Mouse (Mus musculus) layer of hippocampus, postnatal 36 days (tissue): ENCODE measurements around the gene Mnat1. TPM values are rescaled to one million over a fixed set of nuclear protein-coding genes. Genes with fewer than 3 reads are reported as not detected.
"Not testable (repeated sequence)": the region's sequence is repeated elsewhere in the genome, so short reads cannot be mapped to it uniquely, and the experiment has no call there.

Source experiments
- DNase-seq, 2 experiments: peaks; one replicate each; pipeline ENCODE4 v3.0.0; 2022
- total RNA-seq, 2 experiments: library from RNA; stranded (reverse); gene quantifications; 2 replicates each; pipeline ENCODE4 v1.2.3; 2021

Gene Mnat1
- 10 to 100 TPM; 22.0 to 23.9 TPM for total RNA-seq

DNA sequence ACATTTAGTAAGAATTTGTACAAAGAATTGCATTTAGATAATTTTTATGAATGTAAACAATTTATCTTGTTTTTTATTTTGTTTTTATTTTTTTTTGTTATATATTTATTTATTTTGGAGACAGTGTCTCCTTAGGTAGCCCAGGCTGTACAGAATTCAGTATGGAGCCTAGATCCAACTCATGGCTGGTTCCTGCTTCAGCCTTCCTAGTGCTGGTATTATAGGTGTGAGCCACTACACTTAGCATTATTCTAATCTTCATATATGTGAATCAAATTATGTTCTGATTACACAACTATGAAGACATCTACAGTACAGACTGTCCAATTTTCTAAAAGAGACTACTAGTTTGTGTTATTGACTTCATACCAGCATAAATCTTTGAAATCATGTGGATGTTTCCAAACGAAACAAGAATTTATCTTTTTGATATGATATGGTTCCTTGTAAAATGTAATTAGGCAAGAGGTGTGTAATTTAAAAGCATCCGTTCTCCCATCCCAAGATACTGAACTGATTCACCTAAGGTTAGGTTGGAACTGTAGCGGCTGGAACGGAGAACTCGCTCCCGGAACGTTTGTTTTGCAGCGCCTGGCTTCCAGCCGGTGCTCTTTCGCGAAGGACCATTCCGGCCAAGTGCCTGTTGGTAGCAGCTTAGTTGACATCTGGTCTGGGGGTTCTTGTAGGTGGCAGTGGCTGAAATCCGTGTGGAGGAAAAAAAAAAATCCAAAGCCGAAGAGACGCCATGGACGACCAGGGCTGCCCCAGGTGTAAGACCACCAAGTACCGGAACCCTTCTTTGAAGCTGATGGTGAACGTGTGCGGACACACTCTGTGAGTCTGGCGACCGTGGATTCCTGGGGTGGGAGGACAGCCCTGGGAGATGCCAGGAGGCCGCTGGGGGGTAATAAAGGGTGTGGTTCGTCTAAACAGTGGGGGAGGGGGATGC, at the start of gene Mnat1:
TSS of gene Mnat1 (plus strand) at position 625 of the 949 bp plus-strand sequence.
- DNase-seq: peak; percentile 79 to 82

DNA sequence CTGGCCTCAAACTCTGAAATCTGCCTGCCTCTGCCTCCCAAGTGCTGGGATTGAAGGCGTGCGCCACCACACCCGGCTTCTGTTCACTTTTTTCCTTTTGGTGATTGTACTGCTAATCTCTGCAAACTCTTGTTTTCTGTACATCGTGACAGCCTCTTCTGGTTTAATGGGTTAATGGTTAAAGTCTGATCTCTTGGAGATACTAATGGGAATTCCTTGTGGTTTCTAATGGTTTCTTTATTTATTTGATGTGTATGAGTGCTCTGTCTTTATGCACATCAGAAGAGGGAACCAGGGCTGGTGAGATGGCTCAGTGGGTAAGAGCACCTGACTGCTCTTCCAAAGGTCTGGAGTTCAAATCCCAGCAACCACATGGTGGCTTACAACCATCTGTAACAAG, 41.7 kb upstream of the Mnat1 start:
- DNase-seq: not testable (repeated sequence)

DNA sequence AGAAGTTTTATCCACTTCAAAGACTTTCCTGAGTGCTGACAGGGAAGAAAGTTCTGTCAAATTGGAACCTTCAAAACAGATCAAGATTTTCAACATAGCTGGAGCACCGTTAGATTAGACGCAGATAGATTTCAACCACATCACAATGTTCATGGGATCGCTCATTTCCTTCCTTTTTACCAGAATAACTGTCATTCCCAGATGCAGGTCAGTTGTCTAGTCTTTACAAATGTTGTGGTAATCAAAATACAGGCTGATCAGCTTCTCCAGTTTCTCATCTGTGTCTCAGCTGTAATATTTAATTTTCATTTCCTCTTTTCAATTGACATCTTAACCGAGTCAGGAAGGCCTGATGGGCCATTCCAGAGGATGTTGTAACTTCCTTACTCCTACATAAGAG, 39.7 kb upstream of the Mnat1 start:
- no peak for DNase-seq

DNA sequence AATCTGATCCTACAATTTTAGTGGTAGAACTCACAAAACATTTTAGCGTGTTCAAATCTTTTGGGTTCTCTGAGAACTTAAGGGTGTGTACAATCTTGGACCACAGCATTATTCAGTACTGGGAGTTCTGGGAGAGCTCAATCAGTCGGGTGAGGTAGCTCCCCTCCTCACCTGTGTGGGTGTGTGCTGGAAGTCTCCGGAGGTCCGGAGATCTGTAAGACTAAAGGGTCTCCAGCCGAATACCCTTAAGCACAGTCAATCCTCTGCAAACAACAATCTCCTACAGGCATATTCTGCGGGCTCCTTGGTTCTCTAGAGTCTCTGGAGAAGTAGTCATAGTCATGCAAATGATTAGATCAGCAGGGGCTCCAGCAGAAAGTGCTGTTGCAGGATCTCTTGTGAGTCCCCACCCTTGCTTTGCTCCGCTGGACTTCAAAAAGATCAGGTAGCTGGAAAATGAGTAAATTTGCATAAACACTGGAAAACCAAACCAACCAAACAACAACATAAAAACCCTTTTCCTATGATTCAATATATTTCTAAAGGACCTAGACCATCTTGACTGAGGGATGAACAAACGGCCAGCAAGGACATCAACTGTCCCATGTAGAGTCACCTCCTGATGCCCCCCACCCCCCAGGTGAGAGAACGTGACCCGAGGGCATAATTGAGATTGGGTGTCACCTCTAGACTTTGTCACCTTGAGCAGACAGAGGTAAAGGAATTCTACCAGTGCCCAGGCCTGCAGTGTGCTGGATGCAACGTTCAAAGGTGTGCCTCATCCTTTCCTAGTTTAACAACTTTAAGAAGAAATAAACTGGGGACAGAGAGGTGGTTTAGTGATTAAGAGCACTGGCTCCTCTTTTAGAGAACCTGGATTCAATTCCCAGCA, 37.5 kb upstream of the Mnat1 start:
- no peak for DNase-seq

DNA sequence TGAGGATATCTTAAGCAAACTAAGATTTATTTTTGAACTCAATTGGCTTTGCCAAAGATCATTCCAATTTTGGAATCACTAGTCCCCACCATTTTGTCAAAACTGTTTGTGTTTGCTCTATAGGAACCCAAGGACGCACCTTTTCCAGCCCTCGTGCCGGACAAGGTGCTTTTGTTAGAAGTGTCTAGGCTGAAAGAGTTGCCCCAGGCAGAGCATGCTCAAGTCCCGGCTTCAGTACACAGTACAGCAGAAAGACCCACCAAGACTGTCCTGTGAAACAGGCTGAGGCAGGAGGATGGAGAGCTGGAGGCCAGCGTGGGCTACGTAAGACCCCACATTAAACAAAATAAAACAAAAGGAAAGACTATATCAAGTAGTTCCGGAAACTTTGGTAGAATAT, 36.4 kb upstream of the Mnat1 start:
- no peak for DNase-seq

DNA sequence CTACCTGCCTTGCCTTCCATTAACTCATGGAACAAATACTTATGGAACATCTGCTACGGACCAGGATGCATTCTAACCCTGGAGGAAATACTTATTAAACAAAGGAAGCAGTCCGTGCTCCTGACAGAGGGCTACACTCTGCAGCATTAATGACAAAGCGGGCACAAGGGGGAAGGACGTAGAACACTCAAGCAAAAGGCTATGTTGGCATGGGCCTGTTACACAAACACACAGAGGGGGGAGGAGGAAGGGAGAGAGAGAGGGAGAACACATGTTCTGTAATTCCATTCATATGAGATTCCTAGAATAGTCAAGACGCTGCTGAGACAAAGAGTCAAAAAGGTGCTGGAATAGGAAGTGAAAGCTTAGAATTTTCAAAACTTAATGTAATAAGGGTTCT, 35.0 kb upstream of the Mnat1 start:
- DNase-seq: no peak

DNA sequence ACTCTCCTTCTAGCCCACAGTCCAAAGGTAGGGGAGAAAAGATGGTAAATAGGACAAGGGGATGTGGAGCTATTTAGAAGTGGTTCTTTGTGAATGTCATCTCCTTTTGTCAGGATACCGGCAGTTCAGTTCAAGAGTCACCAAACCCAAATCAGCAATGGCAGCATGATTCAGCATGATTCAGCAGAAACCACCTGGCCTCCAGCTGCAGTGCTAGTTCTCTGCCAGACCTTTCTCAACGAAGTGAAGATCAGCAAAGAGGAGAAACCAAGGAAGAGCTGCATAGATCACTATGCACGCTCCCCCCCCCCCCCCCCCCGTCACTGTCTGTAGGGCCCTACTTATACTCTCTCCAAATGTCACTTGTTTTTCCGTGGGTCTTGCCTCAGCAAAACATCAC, 34.6 kb upstream of the Mnat1 start:
- DNase-seq: no peak

DNA sequence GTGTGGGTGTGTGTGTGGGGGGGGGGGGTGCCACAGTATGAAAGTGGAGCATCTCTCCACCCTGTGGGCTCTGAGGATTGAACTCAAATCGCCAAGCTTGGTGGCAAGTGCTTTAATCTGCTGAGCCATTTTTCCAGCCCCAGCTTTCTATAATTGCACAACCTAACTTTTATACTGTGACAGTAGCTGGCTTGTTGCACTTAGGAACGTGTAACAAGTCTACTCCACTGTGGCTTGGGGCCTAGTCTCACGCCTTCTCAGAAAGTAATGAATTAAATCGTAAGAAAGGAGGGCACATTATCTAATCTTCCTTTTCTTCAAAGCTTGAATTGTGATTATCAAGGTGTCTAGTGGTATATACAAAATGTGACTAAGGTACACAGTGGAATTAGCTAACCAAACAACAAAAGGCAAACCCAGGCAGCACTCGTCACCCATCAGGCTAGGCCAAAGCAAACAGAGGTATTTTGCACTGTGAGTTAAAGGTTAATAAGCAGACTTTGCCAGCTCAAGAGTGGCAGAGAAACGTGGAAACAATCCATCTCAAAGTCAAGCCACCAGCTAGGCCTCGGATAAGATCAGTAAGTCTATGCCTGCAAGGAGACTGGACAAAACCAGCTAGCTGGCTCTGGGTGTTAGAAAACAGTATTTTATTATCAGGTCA, 32.7 kb upstream of the Mnat1 start:
- DNase-seq: no peak

DNA sequence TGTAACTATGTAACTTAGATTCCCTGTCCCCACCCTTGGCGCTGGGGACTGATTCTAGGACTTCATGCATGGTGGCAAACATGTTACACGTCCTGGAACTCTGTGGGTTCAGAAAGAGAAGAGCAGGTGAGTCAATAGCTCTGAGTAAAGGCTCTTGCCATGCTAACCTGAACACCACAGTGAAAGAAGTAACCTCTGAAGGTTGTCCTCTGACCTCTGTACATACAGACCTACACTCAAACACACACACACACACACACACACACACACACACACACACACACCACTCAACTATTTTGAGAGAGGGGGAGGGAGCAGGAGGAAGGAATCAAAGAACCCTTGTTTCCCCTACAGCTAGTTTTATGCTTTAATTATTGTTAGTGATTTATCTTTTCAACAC, 29.3 kb upstream of the Mnat1 start:
- no peak for DNase-seq

DNA sequence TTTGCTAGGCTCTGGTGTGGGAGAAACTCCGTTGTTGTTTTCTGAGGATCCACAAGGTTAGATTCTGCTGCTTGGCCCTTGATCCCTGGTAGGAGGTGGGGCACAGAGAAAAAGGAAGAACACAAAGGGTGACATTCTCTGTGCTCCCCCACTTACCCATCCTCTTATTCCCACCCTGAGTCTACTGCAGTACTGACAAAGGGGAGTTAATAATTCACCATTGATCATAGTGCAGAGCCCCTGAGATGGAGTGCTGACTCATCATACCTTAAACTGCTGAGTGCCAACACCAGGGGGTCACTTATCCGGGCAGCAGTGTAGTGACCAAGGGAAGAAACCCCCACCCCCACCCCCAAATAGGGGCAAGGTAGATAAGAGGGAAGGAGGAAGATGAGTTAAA, 28.9 kb upstream of the Mnat1 start:
- no peak for DNase-seq

DNA sequence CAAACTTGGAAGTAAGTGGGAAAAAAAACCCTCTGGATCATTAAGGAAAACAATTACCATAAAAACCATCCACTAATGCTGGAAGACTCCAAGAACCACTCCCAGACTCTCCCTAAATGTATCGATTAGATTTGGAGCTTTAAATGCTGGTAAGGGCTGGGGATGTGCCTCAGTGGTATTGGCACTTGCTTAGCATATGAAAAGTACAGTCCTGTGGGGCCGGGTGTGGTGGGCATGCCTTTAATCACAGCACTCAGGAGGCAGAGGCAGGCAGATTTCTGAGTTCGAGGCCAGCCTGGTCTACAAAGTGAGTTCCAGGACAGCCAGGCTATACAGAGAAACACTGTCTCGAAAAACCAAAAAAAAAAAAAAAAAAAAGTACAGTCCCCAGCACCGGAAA, 27.3 kb upstream of the Mnat1 start:
- not testable (repeated sequence) for DNase-seq

DNA sequence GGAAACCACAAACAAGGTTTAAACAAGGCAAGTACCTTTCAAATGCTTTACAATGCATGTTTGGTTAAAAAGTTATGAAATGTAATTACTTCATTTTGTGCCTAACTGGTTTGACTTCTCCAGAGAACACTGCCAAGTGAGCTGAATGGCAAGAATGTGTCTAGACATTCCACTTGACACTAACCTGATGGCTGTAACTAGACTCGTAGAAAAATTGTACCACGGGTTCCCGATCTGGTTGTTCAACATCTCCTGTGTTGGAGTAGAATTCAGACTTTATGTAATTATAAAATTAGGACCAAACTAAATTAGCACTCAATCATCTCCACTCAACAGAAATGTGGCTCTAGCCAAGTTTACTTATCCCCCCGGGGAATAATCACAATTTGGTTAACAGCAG, 24.9 kb upstream of the Mnat1 start:
- no peak for DNase-seq

DNA sequence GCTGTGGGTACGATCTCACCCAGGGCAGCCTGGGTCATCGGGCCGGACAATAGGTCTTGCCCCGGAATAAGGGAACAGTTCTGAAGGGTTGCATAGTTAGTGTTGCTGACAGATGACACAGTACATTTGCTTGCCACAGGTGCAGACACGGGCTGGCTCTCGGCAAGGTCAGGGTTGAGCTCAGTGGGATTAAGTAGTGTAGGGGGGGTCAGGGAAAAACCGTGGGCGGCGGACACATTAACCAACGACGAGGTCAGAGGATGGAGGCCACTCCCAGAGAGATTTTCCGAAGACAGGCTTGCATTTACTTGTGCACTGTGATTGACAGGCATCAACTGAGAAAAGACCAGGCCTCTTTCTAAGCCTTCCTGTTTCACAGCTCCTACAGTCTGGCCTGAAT, 19.8 kb upstream of the Mnat1 start:
- DNase-seq: no peak

DNA sequence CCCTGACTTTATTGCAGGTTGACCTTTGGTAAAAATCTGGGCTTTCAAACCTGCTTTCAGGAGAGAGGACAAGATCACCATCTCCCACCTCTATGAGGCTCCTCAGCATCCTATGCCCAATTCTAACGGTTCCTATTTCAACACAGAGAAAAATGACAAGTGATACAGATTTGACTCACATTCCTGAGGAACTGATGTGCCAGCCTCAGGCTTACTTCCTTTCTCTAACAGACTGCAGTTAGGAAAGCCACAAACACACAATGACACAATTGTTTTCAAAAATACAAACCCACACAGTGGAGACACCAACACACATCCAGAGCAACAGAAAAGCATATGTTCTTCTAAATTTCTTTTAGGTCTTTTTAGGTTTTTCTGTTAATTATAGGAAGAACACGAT, 15.7 kb upstream of the Mnat1 start:
- DNase-seq: no peak

DNA sequence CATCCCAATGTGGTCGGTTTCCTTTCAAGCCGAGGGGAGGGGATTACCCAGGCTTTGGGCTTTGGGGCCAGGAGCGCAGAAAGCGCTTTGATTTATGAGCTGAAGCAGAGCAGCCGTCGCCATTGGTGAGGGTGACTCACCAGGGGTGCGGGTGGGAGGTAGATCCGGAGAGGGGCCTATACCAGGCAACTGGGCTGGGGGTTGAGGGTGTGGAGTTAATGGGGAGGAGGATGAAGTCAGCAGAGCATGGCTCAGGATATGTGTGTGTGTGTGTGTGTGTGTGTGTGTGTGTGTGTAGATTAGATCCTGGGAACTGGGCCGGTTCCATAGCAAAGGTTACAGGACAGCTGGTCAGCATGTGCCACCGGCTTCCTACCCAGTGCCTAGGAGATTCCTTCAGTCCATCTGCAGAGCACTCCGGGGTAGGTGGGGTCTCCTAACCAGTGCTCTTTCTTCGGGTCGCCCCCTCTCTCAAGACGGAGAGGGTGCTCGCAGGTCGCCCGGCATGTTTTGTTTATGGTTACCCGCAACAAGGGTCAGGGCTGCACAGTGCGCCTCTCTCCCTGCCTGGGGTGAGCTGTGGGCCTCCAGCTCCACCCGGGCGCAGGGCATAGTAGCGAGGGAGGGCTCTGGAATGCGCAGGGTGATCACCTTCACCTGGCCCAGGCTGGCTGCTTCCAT, 12.9 kb upstream of the Mnat1 start:
- DNase-seq: no peak

DNA sequence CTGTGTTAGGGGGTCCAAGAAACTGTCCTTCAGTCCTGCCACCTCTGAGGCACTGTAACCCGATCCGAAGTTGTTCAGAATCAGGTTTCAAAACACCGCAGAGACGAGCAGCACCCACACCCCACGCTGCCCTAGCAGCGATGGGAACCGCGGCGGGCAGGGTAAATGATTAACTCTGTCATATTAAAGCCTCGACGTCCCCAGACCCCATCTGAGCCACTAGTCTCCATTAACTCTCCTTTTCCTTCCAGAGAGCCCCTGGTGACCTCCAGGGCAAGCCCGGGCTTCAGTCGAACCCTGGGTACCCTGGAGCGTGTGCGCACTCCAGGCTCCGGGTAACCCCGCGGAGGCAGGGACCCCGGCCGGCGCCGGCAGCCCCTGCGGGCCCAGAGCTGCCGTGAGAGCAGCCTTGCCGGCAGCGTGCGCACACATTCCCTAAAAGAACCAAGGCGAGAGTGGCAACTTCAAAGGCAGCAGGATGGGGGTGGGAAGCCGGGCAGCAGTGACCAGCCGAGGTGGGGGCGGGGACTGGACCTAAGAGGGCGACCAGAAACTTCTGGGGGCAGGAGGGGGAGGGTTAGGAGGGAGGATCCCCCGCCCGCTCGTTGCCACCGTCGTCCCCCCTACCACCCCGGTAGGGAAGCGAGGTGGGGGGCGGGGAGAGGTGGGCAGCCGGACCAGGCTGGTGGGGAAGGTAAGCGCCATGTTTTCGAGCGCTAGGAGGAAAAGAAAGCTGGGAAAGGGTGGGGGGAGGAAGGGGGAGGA, 11.8 kb upstream of the Mnat1 start:
- DNase-seq: no peak

DNA sequence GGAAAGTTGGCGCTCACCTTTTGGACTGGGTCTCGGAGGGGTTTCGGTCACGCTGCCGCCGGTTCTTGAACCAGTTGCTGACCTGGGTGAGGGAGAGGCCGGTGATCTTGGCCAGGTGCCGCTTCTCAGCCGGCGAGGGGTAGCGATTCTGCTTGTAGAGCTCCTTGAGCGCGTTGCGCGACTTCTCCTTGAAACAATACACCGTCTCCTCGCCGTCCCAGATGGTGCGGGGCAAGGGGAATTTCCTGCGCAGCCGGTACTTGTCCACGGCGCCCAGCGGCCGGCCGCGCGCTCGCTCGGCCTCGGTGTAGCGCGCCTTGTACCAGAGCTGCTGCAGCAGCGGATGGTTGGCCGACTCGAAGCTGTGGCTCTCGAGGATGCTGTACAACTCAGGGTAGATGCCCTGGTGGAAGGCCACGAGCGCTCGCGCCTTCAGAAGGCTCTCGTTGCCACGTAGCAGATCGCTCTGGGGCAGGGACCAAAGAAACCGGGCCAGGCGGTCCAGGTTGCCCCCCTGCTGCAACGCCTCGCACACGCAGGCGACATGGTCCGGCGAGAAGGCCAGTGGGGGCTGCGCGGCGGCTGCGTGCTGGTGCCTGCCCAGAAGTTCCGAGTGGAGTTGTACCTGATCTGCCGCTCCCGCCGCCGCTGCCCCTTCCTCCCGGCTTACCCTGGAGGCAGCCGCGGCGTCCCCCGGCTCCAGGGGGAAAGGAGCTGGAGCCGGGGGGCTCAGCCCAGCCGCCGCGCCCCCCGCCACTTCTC, 11.0 kb upstream of the Mnat1 start:
- peak; percentile 19 to 23 for DNase-seq

DNA sequence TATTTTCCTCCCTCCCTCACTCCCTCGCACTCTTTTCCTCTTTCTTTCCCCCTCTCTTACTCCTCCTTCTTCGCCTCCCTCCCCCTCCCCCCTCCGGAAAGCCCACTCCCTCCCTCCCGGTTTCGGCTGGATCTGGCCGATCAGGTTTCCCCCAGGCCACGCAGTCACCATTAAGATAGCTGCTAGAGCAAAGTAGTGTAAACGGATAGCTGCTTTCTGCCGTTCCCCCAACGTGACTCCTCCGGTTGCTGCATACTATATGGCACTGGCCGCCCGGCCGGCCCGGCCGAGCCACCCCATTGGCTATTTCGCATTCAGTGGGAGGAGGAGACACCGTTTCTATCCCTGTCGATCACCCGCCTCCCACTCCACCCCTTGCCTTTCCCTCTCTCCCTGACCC, 10.3 kb upstream of the Mnat1 start, which contains the start of gene Six4:
TSS of gene Six4 (minus strand) at position 261 of the 400 bp plus-strand sequence.
- peak; percentile 20 to 36 for DNase-seq

DNA sequence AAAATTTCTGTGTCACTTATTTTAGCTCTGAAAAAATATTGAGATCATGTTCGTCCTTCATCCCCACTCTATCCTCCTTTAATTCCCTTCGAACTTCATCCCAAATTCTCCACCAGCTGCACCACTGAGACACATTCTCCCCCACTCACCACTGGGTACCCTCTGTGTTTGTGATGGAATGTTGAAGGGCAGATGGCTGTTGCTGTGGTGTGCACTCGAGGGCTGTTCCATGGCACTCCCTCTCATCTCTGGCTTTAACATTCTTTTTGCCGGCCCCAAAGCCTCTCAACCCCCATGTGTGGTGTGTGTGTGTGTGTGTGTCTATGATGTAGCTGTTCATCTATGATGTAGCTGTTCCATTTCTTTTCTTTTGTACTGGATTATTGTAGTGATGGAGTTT, 1.7 kb downstream of the Mnat1 start:
- DNase-seq: no peak

DNA sequence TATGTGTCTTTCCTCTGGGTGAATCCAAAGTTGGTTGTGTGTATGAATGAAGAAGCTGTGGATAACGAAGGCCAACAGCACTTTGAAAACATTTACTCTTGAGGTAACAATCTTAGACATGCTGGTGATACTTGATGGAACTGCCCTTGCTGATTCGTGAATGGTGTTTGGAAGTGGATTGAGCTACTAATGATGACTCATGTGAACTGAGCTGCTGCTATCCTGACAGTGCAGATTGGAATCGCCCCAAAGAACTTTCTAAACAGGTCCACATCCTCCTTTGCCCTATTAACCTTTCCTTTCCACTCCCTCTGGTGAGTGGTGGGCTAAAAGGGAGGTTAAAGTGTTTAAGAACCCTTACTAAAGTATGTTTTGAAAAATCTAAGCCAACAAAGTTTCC, 17.2 kb downstream of the Mnat1 start:
- no peak for DNase-seq

DNA sequence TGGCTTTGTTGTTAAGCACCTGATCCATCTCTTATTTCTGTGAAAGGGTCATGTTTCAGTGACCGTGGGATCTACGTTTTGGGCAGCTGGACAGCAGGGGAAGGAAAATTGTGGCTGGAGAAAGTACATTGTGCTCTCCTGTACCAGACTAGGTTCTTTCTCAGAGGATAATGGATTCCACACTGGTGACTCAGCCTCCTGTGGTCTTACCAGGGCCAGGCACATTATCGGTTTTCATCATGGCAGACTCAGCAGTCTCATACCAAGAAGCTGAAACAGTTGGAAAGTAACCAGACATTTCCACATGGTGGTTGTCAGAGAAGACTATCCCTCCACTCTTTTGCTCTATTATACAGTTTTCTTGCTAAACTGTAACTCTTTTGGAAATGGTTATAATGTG, 23.7 kb downstream of the Mnat1 start:
- no peak for DNase-seq
